Mouse (Mus musculus) adrenal gland, adult 8-10 months (tissue): Measurements from ENCODE around the gene Mfsd14a. TPM values are rescaled to one million over a fixed set of nuclear protein-coding genes. Genes with fewer than 3 reads are reported as not detected.
"Not testable (repeated sequence)": the region's sequence is repeated elsewhere in the genome, so short reads cannot be mapped to it uniquely, and the experiment has no call there.

ENCODE experiments used
- DNase-seq: peaks from one replicate; pipeline ENCODE4 v3.0.0; 2022
- total RNA-seq, 4 experiments: library from RNA; stranded (reverse); gene quantifications; 2 replicates each; pipeline ENCODE4 v1.2.4; 2022

Gene Mfsd14a
- total RNA-seq: 10 to 100 TPM; 53.3 to 62.0 (median 60.8) TPM

DNA sequence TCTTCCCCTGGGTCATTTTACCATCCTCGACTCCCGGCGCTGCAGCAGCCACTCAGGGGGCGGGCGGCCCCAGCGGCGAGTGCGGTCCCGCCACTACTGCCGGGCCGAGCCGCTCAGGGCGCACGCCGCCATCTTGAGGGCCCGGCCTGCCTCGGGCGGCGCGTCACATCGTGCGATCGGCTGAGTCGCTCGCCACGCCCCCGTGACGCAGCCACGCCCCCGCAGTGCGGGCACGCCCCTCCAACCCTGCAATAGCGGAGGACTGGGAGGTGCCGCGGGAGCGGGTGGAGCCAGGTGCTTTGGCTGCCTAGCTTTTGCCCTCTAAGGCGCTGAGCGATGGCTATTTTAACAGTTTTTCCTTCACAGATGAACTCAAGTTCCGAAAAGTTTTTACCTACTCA lies at the start of gene Mfsd14a:
TSS of gene Mfsd14a (minus strand) at position 215 of the 401 bp plus-strand sequence.
- DNase-seq: peak; percentile 97

GRCm38 (mm10) chr3:116711624-116712435 lies 49.4 kb upstream of the Mfsd14a start:
- DNase-seq: peak; percentile 57

GRCm38 (mm10) chr3:116710941-116711340 lies 48.5 kb upstream of the Mfsd14a start:
- no peak for DNase-seq

GRCm38 (mm10) chr3:116705637-116706204 lies 43.2 kb upstream of the Mfsd14a start:
- DNase-seq: no peak

GRCm38 (mm10) chr3:116703835-116704234 lies 41.4 kb upstream of the Mfsd14a start:
- no peak for DNase-seq

DNA sequence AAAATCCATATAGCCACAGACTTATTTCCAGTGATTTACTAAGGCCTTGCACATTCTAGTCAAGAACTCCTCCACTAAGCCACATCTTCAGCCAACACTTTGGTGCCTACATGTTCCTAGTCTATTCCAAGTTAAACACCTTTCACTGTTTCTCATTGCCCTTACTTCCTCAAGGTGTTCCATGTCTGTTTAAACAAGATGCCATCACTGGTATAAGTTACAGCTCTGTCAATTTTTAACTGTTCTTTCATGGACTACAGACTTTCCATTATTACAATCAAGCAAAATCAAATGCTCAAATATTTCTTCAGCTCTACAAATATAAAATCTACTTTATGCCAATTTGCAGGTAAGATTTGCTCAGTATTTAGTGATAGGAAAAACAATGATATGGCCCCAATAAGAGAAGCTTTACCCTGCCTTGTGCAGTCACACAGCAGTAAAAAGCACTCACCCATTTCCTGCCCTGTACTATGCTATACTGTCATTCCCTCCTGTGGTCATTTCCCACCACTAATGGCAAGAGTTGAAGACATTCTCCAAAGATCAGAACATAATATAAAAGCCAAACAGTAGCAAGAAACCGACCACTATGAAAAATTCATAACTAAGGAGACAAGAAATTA lies 40.3 kb upstream of the Mfsd14a start:
- no peak for DNase-seq

- DNase-seq: no peak
These were observed 39.1 kb upstream of the Mfsd14a start for GRCm38 (mm10) chr3:116701601-116702000.

- DNase-seq: no peak
These were observed 36.3 kb upstream of the Mfsd14a start for GRCm38 (mm10) chr3:116698786-116699185.

DNA sequence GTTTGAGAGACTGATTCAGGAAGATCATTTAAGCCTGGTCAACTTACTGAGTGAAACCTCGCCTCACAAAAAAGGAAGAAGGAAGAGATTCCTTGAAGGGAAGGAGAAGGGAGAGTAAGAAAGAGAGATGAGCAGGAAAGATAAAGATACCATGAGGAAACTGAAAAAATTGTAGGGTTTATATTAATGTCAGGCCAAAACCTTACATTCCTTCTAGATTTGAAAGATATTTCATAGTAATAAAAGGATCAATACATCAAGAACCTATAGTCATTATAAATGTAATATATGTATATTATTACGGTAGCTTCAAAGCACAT lies 33.1 kb upstream of the Mfsd14a start:
- DNase-seq: no peak

GRCm38 (mm10) chr3:116694955-116695665 lies 32.6 kb upstream of the Mfsd14a start:
- no peak for DNase-seq

GRCm38 (mm10) chr3:116694312-116694711 lies 31.8 kb upstream of the Mfsd14a start:
- DNase-seq: no peak

- no peak for DNase-seq
These were observed 18.7 kb upstream of the Mfsd14a start, which contains the start of gene Gm43191 for GRCm38 (mm10) chr3:116681160-116681559. Gene Gm43191 (minus strand): TSS chr3:116681260.

GRCm38 (mm10) chr3:116664281-116664680 lies 1.8 kb upstream of the Mfsd14a start:
- DNase-seq: not testable (repeated sequence)

DNA sequence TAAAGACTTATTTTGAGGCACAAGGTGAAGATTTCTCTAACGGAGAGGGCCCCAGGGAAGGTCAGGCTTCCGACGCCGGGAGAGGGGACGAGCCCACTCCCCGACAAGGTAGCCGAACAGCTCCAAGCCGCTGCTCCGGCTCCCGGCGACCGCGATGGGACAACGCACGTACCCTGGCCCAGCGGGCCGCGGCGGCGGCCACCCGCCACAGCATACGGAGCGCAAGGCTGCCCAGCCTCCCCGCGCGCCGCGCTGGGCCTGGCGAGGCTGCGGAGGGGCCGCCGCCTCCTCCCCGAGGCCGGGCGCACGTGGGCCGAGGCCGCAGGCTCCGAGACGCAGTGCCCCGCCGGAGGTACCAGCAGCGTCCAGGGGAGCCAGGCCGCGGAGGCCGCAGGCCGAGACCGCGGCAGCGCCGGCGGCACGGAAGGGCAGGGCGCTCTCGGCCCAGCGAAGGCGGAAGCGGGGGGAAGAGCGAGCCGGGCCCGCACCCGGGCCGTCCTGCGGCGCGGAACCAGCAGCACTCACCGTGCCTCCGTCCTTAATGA lies 535 bp downstream of the Mfsd14a start:
- DNase-seq: peak; percentile 28

DNA sequence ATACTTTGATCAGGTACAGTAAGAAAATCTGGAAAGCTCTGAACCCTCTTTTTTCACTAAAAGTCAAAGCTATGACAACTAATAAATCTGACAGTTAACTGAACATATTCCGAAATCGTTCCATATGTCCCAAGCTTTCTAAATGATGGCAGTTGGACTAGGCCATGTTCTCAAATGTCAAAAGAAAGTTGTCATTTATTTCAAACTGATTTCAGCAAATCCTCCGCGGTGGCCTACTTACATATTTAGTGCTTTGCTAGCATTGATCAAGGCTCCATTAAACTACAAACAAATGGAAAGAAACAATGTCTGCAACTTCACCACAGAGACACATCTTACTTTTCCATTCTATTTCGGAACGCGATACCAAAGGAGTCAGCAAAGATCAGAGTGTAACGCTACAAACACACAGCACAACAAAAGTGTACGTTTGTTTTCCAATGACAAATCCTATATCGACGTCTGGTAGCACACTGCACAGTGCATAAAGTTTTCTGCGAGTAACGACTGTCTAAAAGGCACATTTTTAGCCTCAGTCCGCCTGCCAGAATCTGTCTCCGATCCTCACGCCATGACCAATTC lies 1.1 kb downstream of the Mfsd14a start:
- DNase-seq: no peak

- no peak for DNase-seq
These were observed 2.5 kb downstream of the Mfsd14a start for GRCm38 (mm10) chr3:116659856-116660430.

DNA sequence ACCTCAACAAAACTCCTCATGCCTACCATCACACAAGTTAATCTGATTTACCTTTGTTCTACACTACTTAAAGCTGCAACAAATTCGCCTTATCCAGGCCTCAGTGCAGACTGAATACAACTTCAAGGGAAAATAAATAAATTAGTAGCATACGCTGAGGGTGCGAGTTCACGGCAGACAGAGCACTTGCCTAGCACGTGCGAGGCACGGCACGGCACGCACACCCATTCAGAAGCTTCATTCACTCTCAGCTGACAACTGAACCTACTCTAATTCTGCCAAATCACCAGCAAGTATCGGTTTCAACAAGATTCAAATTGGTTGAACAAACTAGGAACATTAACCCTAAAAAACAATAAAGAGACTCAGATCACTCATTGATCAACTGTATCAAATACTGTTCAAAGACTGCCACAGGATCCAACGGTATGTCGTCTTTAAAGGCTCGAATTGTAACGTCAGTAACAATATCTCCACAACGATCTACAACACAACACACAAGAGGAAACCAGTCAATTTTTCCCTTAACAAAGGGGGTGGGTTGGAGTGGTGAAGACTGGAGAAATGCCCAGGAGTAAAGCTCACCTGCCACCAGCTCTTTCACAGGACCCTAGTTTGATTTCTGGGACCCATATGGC lies 3.4 kb downstream of the Mfsd14a start:
- DNase-seq: no peak

DNA sequence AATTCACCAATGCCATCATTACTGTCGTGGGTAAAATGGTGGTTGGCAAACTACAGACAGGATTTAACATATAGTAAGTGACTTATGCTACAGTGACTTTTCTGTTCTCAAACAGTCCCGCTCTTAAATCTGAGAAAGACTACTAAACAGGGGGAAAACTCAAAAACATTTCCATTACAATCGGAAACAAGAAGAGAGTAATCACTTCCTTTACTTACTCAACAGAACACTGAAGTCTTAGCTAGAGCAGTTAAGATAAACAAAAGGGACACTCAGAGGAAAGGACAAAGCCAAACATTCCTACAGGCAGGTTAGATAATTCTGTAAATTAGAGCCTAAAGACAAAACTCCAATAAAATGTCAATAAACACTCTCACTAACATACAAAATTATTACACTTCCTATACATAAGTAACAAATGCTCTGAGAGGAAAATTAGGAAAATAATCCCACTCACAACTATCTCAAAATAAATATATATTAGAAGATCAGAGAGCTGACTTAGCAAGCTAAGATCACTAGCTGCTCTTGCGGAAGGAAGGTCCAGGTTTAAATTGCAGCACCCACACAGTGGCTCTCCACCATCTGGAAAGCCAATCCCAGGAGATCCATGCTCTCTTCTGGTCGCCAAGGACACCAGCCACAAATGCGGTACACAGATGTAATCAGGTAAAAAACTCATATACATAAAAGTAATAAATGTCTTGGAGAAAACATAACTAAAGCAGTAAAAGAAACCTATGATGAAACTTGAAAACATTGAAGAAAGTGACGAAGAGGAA lies 6.1 kb downstream of the Mfsd14a start:
- DNase-seq: no peak

- not testable (repeated sequence) for DNase-seq
These were observed 8.4 kb downstream of the Mfsd14a start for GRCm38 (mm10) chr3:116654051-116654450.

GRCm38 (mm10) chr3:116653278-116653945 lies 9.1 kb downstream of the Mfsd14a start:
- no peak for DNase-seq
